Mouse (Mus musculus) heart, embryonic 15.5 days (tissue): Measurements from ENCODE around the gene CK137956. TPM values are rescaled to one million over a fixed set of nuclear protein-coding genes. Genes with fewer than 3 reads are reported as not detected.

Experiments used
- ATAC-seq: fragments of 200-750 bp; cut with Nextera tagmentation; replicated peaks from 2 replicates; pipeline ENCODE4 v1.8.0; 2017; ENCODE audit warnings: low read depth, moderate TSS enrichment; ENCODE audit not compliant: insufficient number of reproducible peaks, insufficient read depth, low FRiP score
- H3K27ac ChIP-seq: fragments of 300-500 bp; sonication (generic); 2 replicates; pipeline ENCODE4 v1.5.1; 2015; ENCODE audit warnings: mild to moderate bottlenecking, inconsistent platforms
- H3K27me3 ChIP-seq: fragments of 300-500 bp; sonication (generic); 2 replicates; pipeline ENCODE4 v1.6.1; 2015; ENCODE audit warnings: inconsistent platforms
- H3K36me3 ChIP-seq: fragments of 300-500 bp; sonication (generic); 2 replicates; pipeline ENCODE4 v1.6.1; 2015; ENCODE audit warnings: mild to moderate bottlenecking, inconsistent platforms
- H3K4me1 ChIP-seq: fragments of 300-500 bp; sonication (generic); replicated peaks from 2 replicates; pipeline ENCODE4 v1.6.1; 2015; ENCODE audit warnings: inconsistent platforms
- H3K4me2 ChIP-seq: fragments of 300-500 bp; sonication (generic); 2 replicates; pipeline ENCODE4 v1.6.1; 2015; ENCODE audit warnings: inconsistent platforms, mild to moderate bottlenecking, moderate library complexity
- H3K4me3 ChIP-seq: fragments of 300-500 bp; sonication (generic); 2 replicates; pipeline ENCODE4 v1.5.1; 2015; ENCODE audit warnings: mild to moderate bottlenecking, inconsistent platforms
- H3K9ac ChIP-seq: fragments of 300-500 bp; sonication (generic); 2 replicates; pipeline ENCODE4 v1.6.1; 2015; ENCODE audit warnings: mild to moderate bottlenecking, inconsistent platforms
- H3K9me3 ChIP-seq: fragments of 300-500 bp; sonication (generic); replicated peaks from 2 replicates; pipeline ENCODE4 v1.6.1; 2016; ENCODE audit warnings: inconsistent platforms
- WGBS: fragments of 180-500 bp; shearing (Covaris S2); methylation state at CpG from one replicate; pipeline ENCODE4 v1.1.7; 2015; ENCODE audit warnings: mixed read lengths; 5-methylcytosine and 5-hydroxymethylcytosine counted together
- polyA plus RNA-seq: library from polyadenylated mRNA; unstranded; fragments of >200 nt; fragmentation: Nextera tagmentation; extraction: Ambion mirVana; gene quantifications from 2 replicates; pipeline ENCODE4 v1.2.1, GENCODE M21; 2015

Gene CK137956
- polyA plus RNA-seq, 1 experiment from 2014 or later = not detected

DNA sequence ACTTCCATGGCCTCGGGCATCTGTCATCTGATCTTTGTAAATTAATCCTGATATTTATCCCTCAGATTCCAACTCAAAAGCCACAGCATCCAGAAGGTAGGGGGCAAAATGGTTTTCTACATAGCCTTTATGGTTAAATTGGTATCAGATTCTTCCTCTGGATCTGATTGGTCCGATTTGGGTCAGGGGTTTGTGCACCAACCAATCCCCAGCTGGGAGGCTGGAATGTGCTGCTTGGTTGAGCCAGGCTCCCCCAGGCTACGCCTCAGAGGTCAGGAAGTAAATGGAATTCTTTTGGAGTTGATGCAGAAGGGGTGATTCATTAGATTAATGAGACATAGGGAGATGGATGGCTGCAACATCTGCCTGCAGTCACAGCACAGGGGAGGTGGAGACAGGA, 66.8 kb downstream of the CK137956 start:
- 66% methylated on average over 3 of the region's 3 CpGs for WGBS
- no peak overlapping the region for H3K9ac ChIP-seq
- H3K4me1 ChIP-seq = no peaks in the 10 kb centered on the region

DNA sequence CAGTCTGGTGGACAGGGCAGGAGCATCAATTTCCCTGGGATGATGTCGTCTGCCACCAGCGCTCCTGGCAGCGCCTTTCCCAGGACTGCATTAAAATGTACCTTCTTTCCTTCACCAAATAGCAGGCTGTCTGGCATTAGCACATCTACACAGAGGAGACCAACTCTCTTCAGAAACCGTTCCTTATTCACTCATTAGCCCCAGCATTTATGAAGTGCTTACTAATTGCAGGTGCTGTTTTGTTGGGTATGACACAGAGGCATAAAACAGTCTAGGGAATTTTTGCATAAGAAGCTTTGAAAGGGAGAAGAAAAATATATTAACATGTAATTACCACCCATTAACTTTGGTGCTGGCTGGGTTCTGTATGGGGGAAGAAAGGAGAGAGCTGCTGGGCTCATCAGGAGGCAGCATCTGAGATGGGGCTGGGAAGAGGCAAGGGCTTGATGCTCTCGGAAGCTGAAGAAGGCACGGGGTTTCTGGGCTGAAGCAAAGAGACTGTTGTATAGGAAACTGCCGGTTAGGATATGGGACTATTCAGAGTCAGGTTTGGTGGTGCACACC, 69.8 kb downstream of the CK137956 start:
- Histone ChIP-seq H3K27ac (no peak overlapping the region), H3K9ac (no peak overlapping the region), H3K4me2 (no peak overlapping the region), H3K4me3 (no peak overlapping the region), H3K9me3 (no peaks in the 10 kb centered on the region), H3K4me1 (no peaks in the 10 kb centered on the region), H3K36me3 (no peaks in the 10 kb centered on the region), H3K27me3 (no peaks in the 10 kb centered on the region)
- WGBS = 77% methylated on average over 7 of the region's 7 CpGs
- no peak for ATAC-seq

More for the DNA sequence above, 66.8 kb downstream of the CK137956 start:
- no peak overlapping the region for H3K27ac ChIP-seq
- H3K4me2 ChIP-seq = no peak overlapping the region
- ATAC-seq = no peak
- H3K27me3 ChIP-seq = no peaks in the 10 kb centered on the region
- H3K4me3 ChIP-seq = no peak overlapping the region
- H3K9me3 ChIP-seq = no peaks in the 10 kb centered on the region
- H3K36me3 ChIP-seq = no peaks in the 10 kb centered on the region

DNA sequence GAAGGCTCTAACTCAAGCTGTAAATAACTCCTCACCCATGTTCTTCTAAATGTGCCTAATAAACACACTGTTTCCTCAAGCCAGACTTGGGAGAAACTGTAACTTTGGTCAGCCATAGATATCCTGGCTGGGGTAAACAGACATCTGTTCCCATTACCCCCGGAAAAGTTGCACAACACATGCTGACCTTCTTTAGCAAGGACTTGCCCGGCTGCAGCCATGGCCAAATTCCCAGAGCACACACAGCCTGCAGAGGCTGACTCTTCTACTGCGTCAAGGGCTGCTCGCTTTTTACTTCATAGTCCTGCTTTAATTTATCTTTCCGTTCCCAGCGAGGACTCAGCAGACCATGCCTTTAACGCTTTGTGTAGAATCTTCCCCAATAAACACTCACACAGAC, 81.7 kb downstream of the CK137956 start:
- Histone ChIP-seq H3K9ac (no peak overlapping the region), H3K4me2 (no peak overlapping the region), H3K4me1 (no peaks in the 10 kb centered on the region), H3K27ac (no peak overlapping the region), H3K36me3 (no peaks in the 10 kb centered on the region), H3K4me3 (no peak overlapping the region), H3K27me3 (no peaks in the 10 kb centered on the region), H3K9me3 (no peaks in the 10 kb centered on the region)
- ATAC-seq = no peak
- WGBS = 79% methylated on average over 7 of the region's 7 CpGs

DNA sequence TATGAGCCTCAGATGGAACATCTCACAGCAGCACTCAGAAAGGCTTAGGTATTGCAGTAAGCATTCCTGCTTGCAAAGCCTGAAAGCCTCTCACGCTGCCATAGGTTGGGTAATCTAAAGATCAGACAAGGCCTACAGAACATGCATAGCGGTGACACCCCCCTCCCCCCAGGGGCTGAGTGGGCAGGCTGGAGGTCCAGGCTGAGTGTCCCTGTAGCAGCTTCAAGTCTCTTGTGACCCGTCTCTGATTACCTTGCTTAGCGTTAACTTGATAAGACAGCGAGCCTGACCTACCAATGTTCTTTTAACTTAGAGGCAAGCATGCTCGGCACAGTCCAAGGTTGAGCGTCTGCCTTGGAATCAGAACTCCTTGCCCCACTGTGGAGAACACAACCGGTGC, 91.8 kb downstream of the CK137956 start:
- H3K27me3 ChIP-seq = no peaks in the 10 kb centered on the region
- H3K4me1 ChIP-seq = no peaks in the 10 kb centered on the region
- no peak overlapping the region for H3K4me3 ChIP-seq
- no peak for ATAC-seq
- H3K36me3 ChIP-seq = no peaks in the 10 kb centered on the region
- peaks cover 2% of the 10 kb centered on the region; the same call in 1 of the 2 replicates for H3K9me3 ChIP-seq
- no peak overlapping the region for H3K4me2 ChIP-seq
- no peak overlapping the region for H3K27ac ChIP-seq
- no peak overlapping the region for H3K9ac ChIP-seq
- 82% methylated on average over 8 of the region's 8 CpGs for WGBS

Other genes with a start within 250 kb of the CK137956 start
- 0.06 and 0.37 TPM in 2 replicates for gene Csmd2, start 16.9 kb upstream of the CK137956 start, polyA plus RNA-seq